In genomic region chr11:81670436-81670835, GRCm38 (mm10) we compare ENCODE assay signal across 18 mouse cellular contexts.
A peak's percentile ranks its signal among the peaks of the same experiment; 100 is the strongest.
DNase-seq lines count a peak whose midpoint lies in the region.
"Had no signal": no experiment of that assay in that cellular context is flagged by ENCODE, and none has a peak within 500 bp of the region (broad histone marks: within the 10 kb centered on the region; RNA-seq: fewer than 3 reads in every experiment).

No protein-coding gene starts in this region.

- DNase-seq in frontal cortex, adult 2 months (ENCODE audit: extremely low spot score in 1 of 2, low spot score in 1 of 2) = peak; percentile 33 to 76
- no peak for DNase-seq in frontal cortex, postnatal 14 days (ENCODE audit: low spot score in 2 of 2)
- DNase-seq in right cerebral cortex, postnatal 25 days = peak; percentile 53
- no peak for DNase-seq in right cerebral cortex, postnatal 4 days
- DNase-seq in left cerebral cortex, postnatal 25 days (ENCODE audit: low spot score in 2 of 2) = peak; percentile 30 to 92
- no peak for DNase-seq in heart, adult 9 months (ENCODE audit: low spot score in 2 of 2)
- no peak for DNase-seq in cerebellum, adult 11-12 months
- DNase-seq: adrenal gland, postnatal 36 days; cerebellum, adult 11 months; cerebellum, postnatal 25 days; embryo, embryonic 11 days; gastrocnemius, postnatal 36 days; heart, postnatal 36 days; kidney, adult 2 months; lung, adult 18-20 months; lung, postnatal 10 days; thymus, adult 2 months; thymus, postnatal 4 days had no signal

- intact Hi-C loops in left cerebral cortex, postnatal 25 days (cut with DNase I) = loop anchor here (1.0 kb wide), 1 partner anchor 131 kb away; no protein-coding TSS in a partner anchor

Comparison
In these comparisons a context has a peak if more than half of its experiments do, and no peak if none do; other contexts are left out.
1. DNase-seq: peak in frontal cortex, adult 2 months (2 of 2), right cerebral cortex, postnatal 25 days (single experiment) and left cerebral cortex, postnatal 25 days (2 of 2); none in frontal cortex, postnatal 14 days (0 of 2), right cerebral cortex, postnatal 4 days (single experiment), heart, adult 9 months (0 of 2) and cerebellum, adult 11-12 months (single experiment).